Mouse (Mus musculus) lung, postnatal 10 days (tissue): ENCODE measurements at regions not wholly inside any gene's neighbourhood (a gene's known extent, or its start where the extent isn't known, plus 50 kb on each side); places are given as distances from the start of the nearest gene placed in this dataset.
"Not testable (repeated sequence)": the region's sequence is repeated elsewhere in the genome, so short reads cannot be mapped to it uniquely, and the experiment has no call there.

Source experiments
- DNase-seq: peaks from one replicate; pipeline ENCODE4 v3.0.0; 2021

- DNase-seq, result peak; percentile 36
Observed at GRCm38 (mm10) chr2:84042793-84043192, 52.4 kb downstream of the Gm13691 start.

GRCm38 (mm10) chr2:84048398-84049140 lies 58.2 kb downstream of the Gm13691 start:
- no peak for DNase-seq

GRCm38 (mm10) chr2:84051883-84052331 lies 61.6 kb downstream of the Gm13691 start:
- no peak for DNase-seq

DNA sequence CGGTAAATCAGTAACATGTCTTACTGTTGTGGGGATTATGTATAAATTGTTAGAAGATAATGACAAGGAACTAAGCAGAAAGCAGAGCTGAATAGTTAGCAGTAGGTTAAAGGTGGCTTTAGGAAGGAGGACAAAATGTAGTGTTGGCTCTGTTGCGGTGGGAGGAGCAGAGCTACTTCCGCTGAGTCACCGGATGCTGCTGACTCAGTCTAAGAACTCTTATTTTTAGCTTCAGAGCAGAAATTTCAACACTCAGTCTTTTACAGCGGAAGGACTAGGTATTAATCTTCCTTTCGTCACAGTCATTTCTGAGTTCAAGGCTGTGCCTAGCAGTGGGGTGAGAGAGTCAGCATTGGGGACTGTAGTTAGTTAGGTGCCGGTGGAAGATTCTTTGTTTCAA lies 68.9 kb downstream of the Gm13691 start:
- no peak for DNase-seq

GRCm38 (mm10) chr2:84061221-84061620 lies 70.9 kb downstream of the Gm13691 start:
- DNase-seq, result no peak

DNA sequence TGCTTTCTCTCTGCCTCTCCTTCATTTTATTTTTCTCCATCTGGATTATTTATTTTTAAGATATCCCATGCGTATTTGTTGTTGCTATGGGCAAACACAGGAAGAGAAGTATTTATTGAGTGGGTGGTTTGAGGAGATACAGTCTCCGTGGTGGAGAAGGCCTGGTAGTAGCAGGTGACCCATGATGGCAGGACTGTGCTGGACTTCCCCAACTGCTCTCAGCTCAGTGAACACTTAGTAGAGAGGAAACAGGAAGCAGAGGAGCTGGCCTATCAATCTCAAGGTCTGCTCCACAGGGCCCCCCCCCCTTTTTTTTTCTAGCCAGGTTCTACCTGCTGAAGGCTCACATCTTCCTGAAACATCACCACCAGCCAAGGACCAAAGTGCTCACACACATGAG lies 74.0 kb downstream of the Gm13691 start:
- DNase-seq, result no peak

DNA sequence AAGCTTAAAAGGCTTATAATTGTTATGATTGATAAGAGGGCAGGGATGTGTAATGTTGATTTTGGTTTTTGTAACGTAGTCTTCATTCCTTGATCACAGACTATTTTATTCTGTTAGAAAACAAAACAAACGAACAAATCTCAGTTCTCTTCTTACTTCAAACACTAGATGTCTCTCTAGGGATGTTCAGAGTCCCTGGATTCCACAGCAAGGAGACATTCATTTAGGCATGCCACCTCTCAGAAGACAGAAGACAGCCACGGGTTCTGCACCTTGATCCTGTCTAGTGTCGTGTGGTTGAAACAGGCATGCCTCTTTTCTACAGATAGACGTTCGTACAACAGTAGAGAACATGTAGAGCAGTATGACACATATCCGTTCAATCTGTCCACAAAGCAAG lies 74.7 kb downstream of the Gm13691 start:
- DNase-seq, result no peak

DNA sequence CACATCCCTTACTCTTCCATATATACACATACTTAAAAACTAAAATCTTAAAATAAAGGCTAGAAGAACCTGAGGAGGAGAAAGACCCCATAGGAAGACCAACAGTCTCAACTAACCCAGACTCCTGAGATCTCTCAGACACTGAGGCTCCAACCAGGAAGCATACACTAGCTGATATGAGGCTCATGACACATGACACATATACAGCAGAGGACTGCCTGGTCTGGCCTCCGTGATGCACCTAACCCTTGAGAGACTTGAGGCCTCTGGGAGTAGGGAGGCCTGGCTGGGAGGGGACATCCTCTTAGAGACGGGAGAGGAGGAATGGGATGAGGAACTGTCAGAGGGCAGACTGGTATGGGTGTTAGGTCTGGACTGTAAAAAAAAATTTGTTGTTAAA lies 75.4 kb downstream of the Gm13691 start:
- DNase-seq, result no peak

GRCm38 (mm10) chr2:84066151-84066693 lies 75.9 kb downstream of the Gm13691 start:
- peak; percentile 24 for DNase-seq

- no peak for DNase-seq
Observed at GRCm38 (mm10) chr2:84066785-84067526, 76.6 kb downstream of the Gm13691 start.

DNA sequence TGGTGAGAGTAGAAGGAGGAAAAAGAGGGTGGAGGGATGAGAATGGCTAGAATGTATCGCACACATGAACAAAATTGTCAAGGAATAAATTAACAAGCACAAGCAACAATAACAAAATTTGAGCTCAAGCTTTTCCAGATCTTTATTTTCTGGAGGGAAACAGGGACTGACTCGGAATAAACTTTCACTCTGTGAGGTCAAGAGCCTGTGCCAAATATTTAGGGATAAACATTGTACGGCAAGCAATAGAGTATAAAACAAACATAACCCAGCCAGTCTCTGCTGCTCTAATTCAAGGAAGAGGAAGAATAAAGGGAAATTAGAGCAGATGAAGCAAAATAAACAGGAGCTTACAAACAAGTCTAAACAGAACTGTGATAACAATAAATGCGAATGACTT lies 78.3 kb downstream of the Gm13691 start:
- DNase-seq, result peak; percentile 37

- not testable (repeated sequence) for DNase-seq
Observed at GRCm38 (mm10) chr2:84069411-84069810, 79.1 kb downstream of the Gm13691 start.

DNA sequence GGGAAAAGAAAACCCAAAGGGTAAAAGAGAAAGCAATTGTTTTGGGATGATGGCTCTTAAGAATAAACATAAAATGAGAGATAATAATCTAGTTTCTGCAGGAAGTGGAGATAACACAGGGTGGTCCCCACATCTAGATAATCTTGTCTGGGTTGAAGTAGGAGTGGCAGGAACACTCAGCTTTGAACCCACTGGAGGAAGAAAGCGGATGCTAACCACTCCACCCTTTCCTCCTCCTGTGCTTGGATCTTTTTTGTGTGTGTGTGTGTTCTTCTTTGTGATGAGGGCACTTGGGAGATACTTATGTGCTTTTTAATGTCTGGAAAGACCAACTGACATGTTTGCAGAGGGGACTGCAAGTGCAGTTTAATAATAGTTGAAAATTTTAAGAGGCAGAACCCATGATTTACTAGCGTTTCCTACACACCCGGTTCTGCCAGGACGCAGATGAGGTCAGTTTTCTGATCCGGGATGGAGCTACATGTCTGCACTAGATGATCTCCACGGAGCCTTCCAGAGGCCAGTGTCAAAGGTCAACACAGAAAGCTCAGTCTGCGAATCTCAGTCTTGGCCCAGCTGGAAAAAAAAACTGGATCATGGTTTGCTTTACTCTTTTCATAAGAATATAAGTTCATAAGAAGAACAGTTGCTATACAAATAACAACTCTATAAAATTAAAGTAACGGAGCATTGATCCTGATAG lies 82.7 kb downstream of the Gm13691 start:
- peak; percentile 62 for DNase-seq

DNA sequence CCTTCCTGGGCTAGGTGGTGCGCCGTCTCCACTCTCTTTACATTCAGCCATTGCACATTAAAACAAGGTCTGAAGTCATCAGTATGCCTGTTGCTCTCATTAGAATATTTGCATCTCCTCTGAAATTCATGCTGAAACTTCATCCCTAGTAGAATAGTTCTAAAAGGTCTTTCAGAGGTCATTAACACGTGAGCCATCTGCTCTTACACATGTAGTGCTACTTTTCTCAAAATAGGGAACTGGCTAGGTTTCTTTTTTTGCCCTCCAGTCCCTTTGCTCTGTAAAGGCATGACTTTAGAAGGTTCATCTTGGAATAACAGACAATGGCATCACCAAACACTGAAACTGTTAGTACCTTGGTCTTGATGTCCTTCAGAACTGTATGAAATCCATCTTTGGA lies 85.6 kb downstream of the Gm13691 start:
- no peak for DNase-seq

- DNase-seq, result no peak
Observed at GRCm38 (mm10) chr2:84079284-84079683, 88.9 kb downstream of the Gm13691 start.

- DNase-seq, result no peak
Observed at GRCm38 (mm10) chr2:84080228-84080627, 89.9 kb downstream of the Gm13691 start.

- no peak for DNase-seq
Observed at GRCm38 (mm10) chr2:84094751-84095150, 104.4 kb downstream of the Gm13691 start.

DNA sequence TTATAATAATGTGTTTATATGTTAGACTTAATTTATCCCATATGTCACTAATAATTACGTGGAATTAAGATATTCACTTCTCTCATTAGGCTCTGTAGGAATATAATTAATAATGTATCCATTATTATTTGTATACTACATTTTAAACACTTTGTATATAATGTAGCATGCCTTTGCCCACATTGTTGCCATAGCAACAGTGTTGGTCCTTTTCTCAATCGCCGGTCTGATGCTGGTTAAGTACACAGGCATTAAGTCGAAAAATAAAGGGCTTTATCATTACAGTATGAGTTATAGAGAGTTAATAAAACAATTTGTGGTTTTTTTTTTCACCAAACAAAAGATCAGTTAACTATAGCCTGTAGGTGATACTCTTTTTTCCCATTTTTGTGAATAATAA lies 108.4 kb downstream of the Gm13691 start:
- no peak for DNase-seq

- DNase-seq, result peak; percentile 4
Observed at GRCm38 (mm10) chr2:84113562-84113961, 123.2 kb downstream of the Gm13691 start.

DNA sequence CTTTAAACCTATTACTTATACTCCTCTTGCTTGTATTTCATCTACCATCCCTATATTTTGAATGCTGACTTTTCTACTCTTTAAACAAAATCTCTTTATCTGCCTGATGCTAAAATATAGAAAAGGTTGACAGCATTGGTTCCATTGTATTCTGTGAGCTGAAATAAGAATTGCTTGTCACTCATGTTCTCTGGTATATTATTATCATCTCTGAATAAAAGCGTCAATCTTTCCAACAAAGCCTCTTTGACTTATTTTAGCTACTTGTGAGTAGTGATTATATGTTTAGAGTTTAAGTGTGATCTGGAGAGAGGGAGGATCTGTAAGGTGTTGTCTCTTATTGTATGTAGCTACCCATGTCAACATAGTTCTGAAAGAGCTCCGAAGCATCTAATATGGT lies 129.5 kb downstream of the Gm13691 start:
- no peak for DNase-seq

DNA sequence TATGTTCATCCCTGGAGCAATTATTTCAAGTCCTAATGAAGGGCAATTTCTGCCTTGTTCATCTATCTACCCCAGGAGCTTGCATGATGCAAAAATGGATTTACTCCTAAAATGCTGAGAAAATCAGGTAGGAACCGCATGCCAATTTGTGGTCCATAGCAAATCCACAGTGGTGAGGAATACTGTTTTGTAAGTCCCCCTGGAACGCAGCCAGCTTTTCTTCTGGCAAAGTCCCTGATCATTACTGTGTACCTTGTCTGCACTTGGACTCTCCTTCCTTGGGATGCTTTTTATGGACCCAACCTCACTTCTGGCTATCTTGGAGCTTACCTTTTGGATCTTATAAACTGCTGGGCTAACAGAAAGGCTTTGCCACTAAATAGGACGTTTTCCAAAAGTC lies 137.2 kb downstream of the Gm13691 start:
- no peak for DNase-seq

- no peak for DNase-seq
Observed at GRCm38 (mm10) chr2:84161742-84162141, 171.4 kb downstream of the Gm13691 start.

GRCm38 (mm10) chr2:84173450-84173849 lies 183.1 kb downstream of the Gm13691 start:
- no peak for DNase-seq
